Mouse (Mus musculus) naive thymus-derived CD4-positive, alpha-beta T cell, adult 2 months (primary cell): ENCODE data around the gene Cul4a.
"Not testable (repeated sequence)": the region's sequence is repeated elsewhere in the genome, so short reads cannot be mapped to it uniquely, and the experiment has no call there.

Experiments used
- DNase-seq: peaks from one replicate; pipeline ENCODE4 v3.0.0-alpha.2; 2011; ENCODE audit warnings: low read depth

The Cul4a gene

GRCm38 (mm10) chr8:13105087-13105881 is at the start of gene Cul4a, which contains the start of gene Pcid2:
Cul4a (plus strand) TSS chr8:13105621.
Pcid2 (minus strand) TSS chr8:13105459.
- peak; percentile 100 for DNase-seq

GRCm38 (mm10) chr8:13057351-13057750 is 48.1 kb upstream of the Cul4a start:
- no peak for DNase-seq

DNA sequence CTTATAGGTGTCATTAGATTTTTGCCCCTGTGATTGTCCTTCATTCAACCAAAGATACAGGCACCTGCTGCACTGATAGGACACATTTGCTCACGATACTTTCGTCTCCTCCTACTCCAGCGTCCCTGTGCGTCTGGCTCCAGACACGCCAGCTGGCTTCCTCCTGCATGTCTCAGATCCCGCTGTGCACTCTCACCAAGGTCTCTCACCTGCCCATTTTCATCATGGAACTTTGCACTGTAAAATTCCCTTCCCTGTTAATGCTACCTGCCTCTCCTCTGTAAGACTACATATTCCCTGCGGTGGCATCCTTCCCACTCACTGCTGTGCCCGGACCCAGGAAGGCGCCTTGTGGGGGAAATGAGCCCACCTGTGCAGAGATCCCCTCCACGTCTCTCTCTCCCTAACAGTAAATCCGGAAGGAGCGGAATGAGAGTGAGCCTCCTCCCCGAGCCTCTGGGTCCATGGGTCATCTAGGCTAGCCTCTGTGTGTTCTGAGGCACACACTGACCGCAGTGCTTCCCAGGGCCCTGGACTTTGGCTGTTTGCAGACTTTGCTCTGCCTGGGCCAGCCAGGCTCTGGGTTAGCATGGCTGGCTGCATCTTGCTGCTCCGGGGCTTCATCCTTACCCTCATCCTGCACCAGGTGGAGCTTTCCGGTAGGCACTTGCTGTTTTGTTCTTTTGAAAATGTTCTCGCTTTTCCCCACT is 44.8 kb upstream of the Cul4a start, which contains the start of gene Proz:
Gene Proz (plus strand): TSS at position 474 of the 710 bp plus-strand sequence.
- no peak for DNase-seq

GRCm38 (mm10) chr8:13063112-13063511 is 42.3 kb upstream of the Cul4a start:
- DNase-seq: no peak

- DNase-seq: no peak
Observed at GRCm38 (mm10) chr8:13073255-13073654, 32.2 kb upstream of the Cul4a start.

GRCm38 (mm10) chr8:13075044-13075443 is 30.4 kb upstream of the Cul4a start:
- DNase-seq: no peak

- DNase-seq: not testable (repeated sequence)
Observed at GRCm38 (mm10) chr8:13075579-13075978, 29.8 kb upstream of the Cul4a start.

DNA sequence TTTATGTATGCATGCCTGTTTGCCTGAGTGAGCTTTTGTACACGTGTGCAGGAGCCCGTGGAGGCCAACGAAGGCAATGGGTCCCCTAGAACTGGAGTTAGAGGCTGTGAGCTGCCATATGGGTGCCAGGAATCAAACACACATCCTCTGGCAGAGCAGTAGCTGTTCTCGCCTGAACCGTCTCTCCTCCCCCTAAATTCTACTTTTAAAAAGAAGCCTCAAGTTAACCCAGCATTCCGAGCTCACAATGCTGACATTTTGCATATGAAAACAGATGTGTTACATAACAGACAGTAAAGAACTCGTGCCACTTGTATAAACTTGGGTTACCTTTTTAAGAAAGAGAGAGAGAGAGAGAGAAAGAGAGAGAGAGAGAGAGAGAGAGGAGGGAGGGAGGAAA is 27.9 kb upstream of the Cul4a start:
- no peak for DNase-seq

GRCm38 (mm10) chr8:13104691-13105086 is 732 bp upstream of the Cul4a start:
- peak; percentile 94 for DNase-seq

- no peak for DNase-seq
Observed at GRCm38 (mm10) chr8:13105908-13106551, 609 bp downstream of the Cul4a start.

- DNase-seq: no peak
Observed at GRCm38 (mm10) chr8:13107990-13108638, 2.7 kb downstream of the Cul4a start.

GRCm38 (mm10) chr8:13108967-13109366 is 3.5 kb downstream of the Cul4a start:
- DNase-seq: no peak

DNA sequence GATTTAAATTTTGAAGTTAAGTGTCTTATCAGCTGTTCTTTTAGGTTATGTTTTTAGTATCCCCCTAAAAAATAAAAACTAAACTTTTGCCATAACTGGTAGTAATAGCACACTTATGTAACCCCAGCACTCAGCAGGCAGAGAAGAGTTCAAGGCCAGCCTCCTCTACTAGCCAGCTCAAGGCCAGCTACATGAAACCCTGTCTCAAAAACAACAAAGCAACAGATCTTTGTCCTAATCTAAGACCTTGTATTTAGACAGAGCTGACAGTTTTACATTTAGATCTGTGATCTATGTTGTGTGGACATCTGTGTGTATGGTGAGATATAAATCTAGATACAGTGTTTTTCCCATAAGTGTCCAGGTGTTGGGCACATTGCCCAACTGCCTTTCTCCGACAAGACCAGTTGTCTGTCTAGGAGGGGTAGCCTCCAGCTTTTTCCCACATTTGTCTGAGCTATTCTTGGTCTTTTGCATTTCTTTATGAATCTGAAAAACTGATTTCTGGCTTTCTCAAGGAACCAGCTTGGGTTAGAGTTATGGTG is 4.1 kb downstream of the Cul4a start:
- no peak for DNase-seq

DNA sequence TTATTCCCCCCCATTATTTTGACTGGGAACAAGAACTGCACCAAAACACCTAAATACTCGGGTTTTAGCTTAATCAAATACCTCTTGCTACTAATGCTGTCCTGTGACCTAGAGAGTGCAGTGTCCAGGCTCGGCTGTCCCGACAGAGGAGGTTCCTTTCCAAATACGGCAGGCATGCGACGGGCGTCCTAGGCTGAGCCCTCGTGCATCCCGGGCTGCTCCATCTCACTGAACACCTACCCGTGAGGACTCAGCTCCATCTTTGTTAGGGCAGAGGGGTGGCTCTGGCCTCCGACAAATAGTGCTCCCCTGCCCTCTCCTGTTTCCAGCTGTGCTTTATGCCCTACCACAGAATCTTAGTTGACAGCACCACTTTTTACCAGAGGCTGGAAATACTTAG is 6.5 kb downstream of the Cul4a start:
- DNase-seq: no peak

DNA sequence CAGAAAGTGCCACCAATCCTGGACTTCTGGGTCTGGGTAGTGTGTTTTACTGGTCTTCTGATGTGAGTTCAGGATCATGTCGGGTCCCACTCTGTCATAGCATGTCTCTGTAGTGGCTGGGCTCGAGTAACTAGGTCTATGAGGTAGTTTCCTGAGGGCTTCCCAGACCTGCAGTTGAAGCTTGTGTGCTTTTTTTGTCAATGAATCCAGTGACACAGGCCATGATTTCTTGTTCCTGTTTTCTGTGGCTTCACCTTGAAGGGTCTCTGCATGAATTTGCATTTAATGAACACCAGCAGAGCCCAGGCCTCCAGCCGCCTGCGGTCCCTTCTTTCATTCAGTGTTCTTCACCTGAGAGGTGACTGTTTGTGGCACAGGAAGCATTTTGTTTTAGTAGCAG is 7.8 kb downstream of the Cul4a start:
- DNase-seq: no peak

DNA sequence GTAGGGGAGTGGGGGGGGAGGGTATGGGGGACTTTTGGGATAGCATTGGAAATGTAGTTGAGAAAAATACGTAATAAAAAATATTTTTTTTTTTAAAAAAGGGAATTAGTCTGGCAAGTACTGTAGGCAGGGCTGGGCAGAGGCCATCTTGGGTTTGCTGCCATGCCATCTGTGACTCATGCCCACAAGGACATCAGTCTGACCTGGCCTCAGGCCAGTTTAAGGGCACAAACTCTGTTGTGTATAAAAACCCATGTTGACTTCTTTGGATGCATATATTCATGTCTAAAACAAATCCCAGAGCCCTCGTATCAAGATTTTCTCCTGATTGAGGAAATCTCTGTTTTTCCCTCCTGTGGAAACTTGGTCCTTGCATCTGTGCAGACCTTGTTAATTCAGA is 11.7 kb downstream of the Cul4a start:
- no peak for DNase-seq

GRCm38 (mm10) chr8:13118516-13118915 is 13.1 kb downstream of the Cul4a start:
- no peak for DNase-seq

DNA sequence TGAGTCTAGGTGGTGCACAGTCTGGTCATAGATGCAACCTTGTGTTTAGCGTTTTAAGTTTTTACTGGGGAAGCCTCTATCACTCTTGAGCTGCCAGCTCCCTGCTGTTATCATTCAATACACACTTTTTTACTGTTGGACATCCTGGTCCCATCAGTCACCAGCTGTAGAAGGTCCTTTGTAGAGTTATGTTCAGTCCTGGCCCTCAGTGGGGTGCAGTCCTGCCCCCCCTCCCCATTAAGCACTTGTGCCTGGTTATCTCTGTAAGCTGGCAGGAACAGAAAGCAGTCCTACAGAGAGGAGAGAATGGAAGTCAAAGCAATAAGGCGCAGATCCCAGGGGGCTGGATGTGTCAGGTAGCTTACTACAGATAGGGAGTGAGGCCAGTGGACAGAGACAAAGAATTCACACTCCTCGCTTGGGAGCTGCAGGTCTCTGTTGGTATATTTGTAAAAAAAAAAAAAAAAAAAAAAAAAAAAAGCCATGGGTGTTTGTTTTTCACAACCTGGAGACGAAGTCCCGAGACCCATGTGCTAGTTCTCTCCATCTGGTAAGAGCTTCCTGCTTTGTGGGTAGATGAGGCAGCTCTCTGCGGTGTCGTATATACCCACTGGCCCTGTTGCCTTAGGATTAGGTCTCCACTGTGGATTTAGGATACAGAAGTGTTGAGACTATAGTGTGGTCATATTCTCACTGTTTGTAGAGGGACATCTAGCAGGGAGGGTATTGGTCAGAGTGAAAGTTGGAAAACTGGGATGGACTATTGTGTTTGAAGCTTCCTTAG is 15.7 kb downstream of the Cul4a start:
- no peak for DNase-seq

- no peak for DNase-seq
Observed at GRCm38 (mm10) chr8:13122887-13123421, 17.5 kb downstream of the Cul4a start.

GRCm38 (mm10) chr8:13124897-13125296 is 19.5 kb downstream of the Cul4a start:
- DNase-seq: no peak

- peak; percentile 79 for DNase-seq
Observed at GRCm38 (mm10) chr8:13132220-13132619, 26.8 kb downstream of the Cul4a start.
